Mouse (Mus musculus): ENCODE measurements around the gene Dab1.

Gene Dab1

GRCm38 (mm10) chr4:104691026-104691425, 1071.9 kb downstream of the Dab1 start:
- DNase-seq = no peak

GRCm38 (mm10) chr4:104694188-104694587, 1075.0 kb downstream of the Dab1 start:
- DNase-seq = no peak

- no peak for DNase-seq
These were observed 1077.4 kb downstream of the Dab1 start for GRCm38 (mm10) chr4:104696522-104696921.

- DNase-seq = no peak
These were observed 1078.5 kb downstream of the Dab1 start for GRCm38 (mm10) chr4:104697703-104698102.

- DNase-seq = no peak
These were observed 1086.8 kb downstream of the Dab1 start for GRCm38 (mm10) chr4:104705664-104706645.

GRCm38 (mm10) chr4:104712338-104713083, 1093.4 kb downstream of the Dab1 start:
- DNase-seq = no peak

GRCm38 (mm10) chr4:104714925-104715519, 1095.9 kb downstream of the Dab1 start:
- DNase-seq = no peak

GRCm38 (mm10) chr4:104715857-104716256, 1096.7 kb downstream of the Dab1 start:
- DNase-seq = no peak

GRCm38 (mm10) chr4:104716506-104716905, 1097.3 kb downstream of the Dab1 start:
- no peak for DNase-seq

- no peak for DNase-seq
These were observed 1100.0 kb downstream of the Dab1 start for GRCm38 (mm10) chr4:104718973-104719795.

- no peak for DNase-seq
These were observed 1104.4 kb downstream of the Dab1 start for GRCm38 (mm10) chr4:104723527-104724045.

GRCm38 (mm10) chr4:104724258-104724657, 1105.1 kb downstream of the Dab1 start:
- no peak for DNase-seq

GRCm38 (mm10) chr4:104725673-104726072, 1106.5 kb downstream of the Dab1 start:
- DNase-seq = peak; percentile 36

- no peak for DNase-seq
These were observed 1110.0 kb downstream of the Dab1 start for GRCm38 (mm10) chr4:104729185-104729584.

- no peak for DNase-seq
These were observed 1127.3 kb downstream of the Dab1 start for GRCm38 (mm10) chr4:104746500-104746899.

GRCm38 (mm10) chr4:104754090-104754489, 1134.9 kb downstream of the Dab1 start:
- DNase-seq = no peak

GRCm38 (mm10) chr4:104760878-104761624, 1141.9 kb downstream of the Dab1 start:
- DNase-seq = no peak

GRCm38 (mm10) chr4:104766065-104766464, 1146.9 kb downstream of the Dab1 start, which contains the start of gene C8b:
Gene C8b, plus strand, starts transcription at chr4:104766317.
- DNase-seq = no peak

GRCm38 (mm10) chr4:104768190-104768589, 1149.0 kb downstream of the Dab1 start:
- DNase-seq = no peak

- no peak for DNase-seq
These were observed 1150.4 kb downstream of the Dab1 start for GRCm38 (mm10) chr4:104769602-104770001.

- DNase-seq = no peak
These were observed 1151.2 kb downstream of the Dab1 start for GRCm38 (mm10) chr4:104770331-104770730.

Data from kidney, adult 9 months (tissue).